Mouse (Mus musculus) CD4-positive, CD25-positive, alpha-beta regulatory T cell, adult 9 weeks (primary cell): ENCODE results near the gene A730049H05Rik. TPM values are rescaled to one million over a fixed set of nuclear protein-coding genes. Genes with fewer than 3 reads are reported as not detected.

Experiments
- polyA plus RNA-seq: library from polyadenylated mRNA; unstranded; fragments of 100-300 nt; shearing (Covaris generic); gene quantifications from one replicate; pipeline ENCODE4 v1.2.1, GENCODE M21; 2017

Gene A730049H05Rik
- not detected for polyA plus RNA-seq

DNA sequence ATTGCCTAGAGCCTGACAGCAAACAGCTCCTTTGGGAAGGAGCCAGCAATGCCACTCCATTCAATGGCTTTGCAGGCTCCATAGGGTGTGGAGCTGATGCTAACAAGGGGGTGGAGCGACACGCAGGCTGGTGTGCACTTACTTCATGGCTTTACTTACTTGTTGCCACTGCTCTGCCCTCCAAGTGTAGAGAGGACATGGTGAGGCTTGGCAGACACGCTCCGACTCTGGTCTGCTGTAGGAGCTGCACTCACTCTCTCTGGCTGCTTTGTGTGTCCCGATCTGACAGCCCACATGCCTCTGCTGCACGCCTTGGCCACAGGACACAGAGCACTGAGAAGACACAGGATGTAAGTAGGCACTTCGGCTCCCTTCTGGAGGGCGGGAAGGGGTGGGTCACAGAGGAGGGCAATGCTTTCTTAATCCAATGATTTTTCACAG lies at the start of gene A730049H05Rik:
A730049H05Rik (plus strand) TSS at position 168 of the 441 bp plus-strand sequence.

DNA sequence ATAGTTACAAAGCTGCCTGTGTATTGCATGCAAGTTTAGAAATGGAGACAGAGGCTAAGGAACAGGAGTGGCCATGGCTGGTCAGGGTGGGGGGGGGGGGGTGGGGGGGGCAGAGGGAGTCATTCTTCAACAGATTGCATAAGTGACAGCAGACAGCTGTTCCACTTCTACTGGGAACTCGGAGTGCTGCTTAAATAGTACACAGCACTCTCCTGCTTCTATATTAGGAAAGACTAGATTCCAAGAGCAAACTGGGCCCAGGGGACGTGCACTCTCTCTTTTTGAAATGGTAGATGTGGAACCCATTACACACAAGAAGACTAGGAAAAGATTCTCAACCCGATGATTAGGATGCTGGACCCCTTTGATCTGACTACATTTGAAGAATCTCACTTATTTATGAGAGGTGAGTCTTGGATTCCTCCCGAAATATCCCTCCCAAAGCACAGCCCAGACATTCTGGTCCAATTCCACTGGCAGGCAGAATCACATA lies 52.9 kb downstream of the A730049H05Rik start, which contains the start of gene Gm15737:
Gm15737 (plus strand) TSS at position 269 of the 493 bp plus-strand sequence.

Other genes starting within 250 kb of the A730049H05Rik start
- gene Prickle2, start 110.3 kb upstream of the A730049H05Rik start, polyA plus RNA-seq, result not detected
- gene Gm15737, start 52.9 kb downstream of the A730049H05Rik start, polyA plus RNA-seq, result not detected
- not detected for gene Adamts9, start 127.0 kb downstream of the A730049H05Rik start, polyA plus RNA-seq